Mouse (Mus musculus): ENCODE results near the gene Tctn1. TPM values are rescaled to one million over a fixed set of nuclear protein-coding genes. Genes with fewer than 3 reads are reported as not detected.

Gene Tctn1
- total RNA-seq, 2 experiments from 2014 or later = 13.5 to 13.7 TPM

GRCm38 (mm10) chr5:122284183-122285028, 20.1 kb upstream of the Tctn1 start, which contains the start of gene Pptc7:
Pptc7 (plus strand) TSS chr5:122284365.
- peak; percentile 86 to 89 for DNase-seq (ENCODE audit: extremely low spot score in 1 of 2, low spot score in 2 of 2)
- no peak; the same call in 1 of the 2 replicates for TF ChIP-seq CTCF (IDR thresholded peaks at IDR 0.05)
- H3K4me3 ChIP-seq = peak within 1 kb of the TSS; percentile 74
- intact Hi-C loops (cut with DNase I) = loop anchor here (1.0 to 2.0 kb wide), 2 partner anchors 40 to 70 kb away; partner anchors contain the start of genes Rad9b and Vps29
- peak within 1 kb of the TSS; percentile 85 for H3K27ac ChIP-seq

DNA sequence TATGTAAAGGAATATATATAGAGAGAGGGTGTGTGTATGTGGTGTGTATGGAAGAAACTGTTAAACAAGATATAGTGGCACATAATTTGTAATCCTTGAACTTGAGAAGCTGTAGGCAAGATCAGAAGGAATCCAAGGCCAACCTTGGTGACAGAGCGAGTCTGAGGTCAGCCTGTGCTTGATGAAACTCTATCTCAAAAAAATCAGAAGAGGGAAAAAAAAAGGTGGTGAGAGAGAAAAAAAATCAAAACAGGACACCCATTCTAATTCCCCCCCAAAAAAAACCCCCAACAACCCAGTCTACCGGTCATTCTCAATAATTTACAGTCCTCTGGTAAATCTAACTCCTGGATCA, 19.5 kb upstream of the Tctn1 start:
- Histone ChIP-seq H3K27ac (no peak overlapping the region; the same call in 1 of the 2 replicates), H3K4me3 (peak overlapping the region; percentile 74)
- no peak for DNase-seq (ENCODE audit: extremely low spot score in 1 of 2, low spot score in 2 of 2)
- TF ChIP-seq CTCF (IDR thresholded peaks at IDR 0.05) = no peak
- intact Hi-C loops (cut with DNase I) = loop anchor here (1.0 to 2.0 kb wide), 2 partner anchors 41 to 70 kb away; partner anchors contain the start of genes Rad9b and Vps29

- TF ChIP-seq CTCF (IDR thresholded peaks at IDR 0.05) = no peak
- Histone ChIP-seq H3K27ac (no peak overlapping the region), H3K4me3 (no peak overlapping the region)
- intact Hi-C loops (cut with DNase I) = no loop called here
- no peak for DNase-seq (ENCODE audit: extremely low spot score in 1 of 2, low spot score in 2 of 2)
These were observed 16.7 kb upstream of the Tctn1 start for GRCm38 (mm10) chr5:122280827-122281462.

GRCm38 (mm10) chr5:122280422-122280826, 16.2 kb upstream of the Tctn1 start:
- DNase-seq (ENCODE audit: extremely low spot score in 1 of 2, low spot score in 2 of 2) = no peak
- intact Hi-C loops (cut with DNase I) = no loop called here
- H3K27ac ChIP-seq = no peak overlapping the region
- H3K4me3 ChIP-seq = no peak overlapping the region
- TF ChIP-seq CTCF (IDR thresholded peaks at IDR 0.05) = no peak; the same call in 1 of the 2 replicates

DNA sequence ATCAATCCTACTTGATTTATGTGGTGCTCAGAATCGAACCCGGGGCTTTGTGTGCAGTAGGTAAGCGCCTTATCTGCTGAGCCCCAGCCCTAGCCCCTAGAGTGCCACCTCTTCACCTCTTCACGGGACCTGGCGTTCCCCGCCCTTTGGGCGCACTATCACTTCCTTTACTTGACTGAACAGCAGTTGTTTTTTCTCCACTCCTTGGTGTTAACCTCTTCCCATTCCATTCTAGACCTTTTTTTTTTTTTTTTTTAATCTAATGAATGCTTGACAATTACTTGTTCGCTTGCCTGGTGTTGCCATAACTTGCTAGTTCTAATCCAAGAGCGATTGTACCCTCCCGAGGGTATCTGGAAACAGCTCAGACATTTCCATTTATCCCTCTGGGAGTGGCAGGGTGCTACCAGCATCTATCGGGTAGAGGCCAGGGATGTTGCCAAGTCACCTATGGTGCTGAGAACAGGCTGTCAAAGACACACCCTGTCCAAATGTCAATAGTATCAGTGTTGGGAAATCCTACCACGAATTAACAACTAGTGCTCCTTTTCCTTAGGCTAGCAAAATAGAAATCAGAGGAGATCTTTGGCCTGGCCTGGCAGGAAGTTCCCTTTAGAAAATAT, 15.7 kb upstream of the Tctn1 start:
- intact Hi-C loops (cut with DNase I) = no loop called here
- Histone ChIP-seq H3K4me3 (no peak overlapping the region), H3K27ac (no peak overlapping the region)
- no peak for TF ChIP-seq CTCF (IDR thresholded peaks at IDR 0.05)
- DNase-seq (ENCODE audit: extremely low spot score in 1 of 2, low spot score in 2 of 2) = no peak

- intact Hi-C loops (cut with DNase I) = no loop called here
- Histone ChIP-seq H3K27ac (no peak overlapping the region), H3K4me3 (no peak overlapping the region)
- DNase-seq (ENCODE audit: extremely low spot score in 1 of 2, low spot score in 2 of 2) = no peak
- no peak for TF ChIP-seq CTCF (IDR thresholded peaks at IDR 0.05)
These were observed 14.7 kb upstream of the Tctn1 start for GRCm38 (mm10) chr5:122278946-122279345.

- Histone ChIP-seq H3K27ac (no peak overlapping the region), H3K4me3 (no peak overlapping the region)
- DNase-seq (ENCODE audit: extremely low spot score in 1 of 2, low spot score in 2 of 2) = no peak
- TF ChIP-seq CTCF (IDR thresholded peaks at IDR 0.05) = no peak
- intact Hi-C loops (cut with DNase I) = no loop called here
These were observed 10.5 kb upstream of the Tctn1 start for GRCm38 (mm10) chr5:122274785-122275184.

GRCm38 (mm10) chr5:122272821-122273220, 8.6 kb upstream of the Tctn1 start:
- TF ChIP-seq CTCF (IDR thresholded peaks at IDR 0.05) = no peak

GRCm38 (mm10) chr5:122268858-122269604, 4.8 kb upstream of the Tctn1 start:
- intact Hi-C loops (cut with DNase I) = loop anchor here (1.0 to 5.0 kb wide), 3 partner anchors 58 to 123 kb away; partner anchors contain the start of gene Arpc3
- TF ChIP-seq CTCF (IDR thresholded peaks at IDR 0.05) = no peak
- Histone ChIP-seq H3K4me3 (no peak overlapping the region), H3K27ac (no peak overlapping the region)
- DNase-seq (ENCODE audit: extremely low spot score in 1 of 2, low spot score in 2 of 2) = no peak

More at GRCm38 (mm10) chr5:122272821-122273220, 8.6 kb upstream of the Tctn1 start:
- intact Hi-C loops (cut with DNase I) = no loop called here
- no peak overlapping the region for H3K27ac ChIP-seq
- no peak overlapping the region for H3K4me3 ChIP-seq
- no peak for DNase-seq (ENCODE audit: extremely low spot score in 1 of 2, low spot score in 2 of 2)

DNA sequence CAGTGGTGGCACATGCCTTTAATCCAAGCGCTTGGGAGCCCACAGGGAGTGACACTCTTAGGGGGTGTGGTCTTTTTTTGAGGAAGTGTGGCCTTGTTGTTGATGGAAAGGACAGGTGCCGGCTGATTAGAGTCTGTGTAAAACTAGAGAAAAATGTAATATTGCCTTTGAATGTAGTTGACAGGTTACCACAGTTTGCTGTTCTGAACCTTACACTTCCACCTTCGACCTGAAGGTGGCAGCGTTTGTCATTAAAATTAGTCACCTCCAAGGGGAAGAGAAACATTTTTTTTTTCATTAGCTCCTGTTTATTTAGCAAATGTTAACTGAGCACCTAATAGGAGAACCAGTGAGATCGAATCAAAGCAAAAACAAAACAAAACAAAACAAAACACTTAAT, 3.6 kb upstream of the Tctn1 start:
- intact Hi-C loops (cut with DNase I) = loop anchor here (1.0 to 5.0 kb wide), 3 partner anchors 59 to 124 kb away; partner anchors contain the start of gene Arpc3
- Histone ChIP-seq H3K4me3 (no peak overlapping the region), H3K27ac (no peak overlapping the region)
- DNase-seq (ENCODE audit: extremely low spot score in 1 of 2, low spot score in 2 of 2) = peak; percentile 72 to 75
- TF ChIP-seq CTCF (IDR thresholded peaks at IDR 0.05) = peak; percentile 80

GRCm38 (mm10) chr5:122267136-122267535, 2.9 kb upstream of the Tctn1 start:
- TF ChIP-seq CTCF (IDR thresholded peaks at IDR 0.05) = no peak
- H3K27ac ChIP-seq = no peak overlapping the region
- DNase-seq (ENCODE audit: extremely low spot score in 1 of 2, low spot score in 2 of 2) = no peak
- H3K4me3 ChIP-seq = no peak overlapping the region
- intact Hi-C loops (cut with DNase I) = loop anchor here (5.0 kb wide), 2 partner anchors 60 to 125 kb away; partner anchors contain the start of gene Arpc3
